Mouse (Mus musculus) brain, embryonic 14.5 days (tissue): ENCODE results near the gene Arid2.

Experiments
- CTCF ChIP-seq: fragments of 200-500 bp; IDR thresholded peaks from 2 replicates; pipeline ENCODE4 v1.5.1; 2012; ENCODE audit warnings: inconsistent platforms, mild to moderate bottlenecking, moderate library complexity, borderline replicate concordance; ENCODE audit not compliant: insufficient read depth, insufficient read length; ENCODE audit errors: extremely low read depth
- POLR2A ChIP-seq: fragments of 200-500 bp; IDR thresholded peaks from 2 replicates; pipeline ENCODE4 v1.6.1; 2012; ENCODE audit warnings: mild to moderate bottlenecking, inconsistent platforms, borderline replicate concordance; ENCODE audit not compliant: poor library complexity, insufficient read depth, insufficient read length, severe bottlenecking; ENCODE audit errors: extremely low read depth

GRCm38 (mm10) chr15:96365351-96365750 is 78.0 kb downstream of the Arid2 start:
- no peak for TF ChIP-seq POLR2A
- no peak for TF ChIP-seq CTCF
